Mouse (Mus musculus): ENCODE measurements at regions not wholly inside any gene's neighbourhood (a gene's known extent, or its start where the extent isn't known, plus 50 kb on each side); places are given as distances from the start of the nearest gene placed in this dataset.

- no peak overlapping the region for H3K4me3 ChIP-seq (ENCODE audit: inconsistent target)
- H3K79me2 ChIP-seq (ENCODE audit: inconsistent target) = no peaks in the 10 kb centered on the region
- H3K36me3 ChIP-seq (ENCODE audit: inconsistent target) = no peaks in the 10 kb centered on the region
- WGBS (ENCODE audit: missing documents) = 90% methylated on average over 18 of the region's 18 CpGs
- no peak overlapping the region for H3K27ac ChIP-seq
Observed at GRCm38 (mm10) chr13:44231868-44232715, 447.5 kb downstream of the Cd83 start.

GRCm38 (mm10) chr13:44232716-44233051, 448.1 kb downstream of the Cd83 start:
- WGBS (ENCODE audit: missing documents) = 93% methylated on average over 6 of the region's 6 CpGs
- Histone ChIP-seq H3K27ac (no peak overlapping the region), H3K4me3 (ENCODE audit: inconsistent target) (no peak overlapping the region), H3K79me2 (ENCODE audit: inconsistent target) (no peaks in the 10 kb centered on the region), H3K36me3 (ENCODE audit: inconsistent target) (no peaks in the 10 kb centered on the region)

GRCm38 (mm10) chr13:44234241-44234640, 449.7 kb downstream of the Cd83 start:
- 65% methylated on average over 6 of the region's 6 CpGs for WGBS (ENCODE audit: missing documents)

GRCm38 (mm10) chr13:44235236-44235635, 450.7 kb downstream of the Cd83 start:
- no peak overlapping the region for H3K4me3 ChIP-seq (ENCODE audit: inconsistent target)
- no peaks in the 10 kb centered on the region for H3K36me3 ChIP-seq (ENCODE audit: inconsistent target)
- WGBS (ENCODE audit: missing documents) = 87% methylated on average over 5 of the region's 5 CpGs
- H3K27ac ChIP-seq = no peak overlapping the region
- H3K79me2 ChIP-seq (ENCODE audit: inconsistent target) = no peaks in the 10 kb centered on the region

More at GRCm38 (mm10) chr13:44234241-44234640, 449.7 kb downstream of the Cd83 start:
- Histone ChIP-seq H3K79me2 (ENCODE audit: inconsistent target) (no peaks in the 10 kb centered on the region), H3K4me3 (ENCODE audit: inconsistent target) (no peak overlapping the region), H3K36me3 (ENCODE audit: inconsistent target) (no peaks in the 10 kb centered on the region), H3K27ac (no peak overlapping the region)

GRCm38 (mm10) chr13:44235941-44236340, 451.4 kb downstream of the Cd83 start:
- Histone ChIP-seq H3K4me3 (ENCODE audit: inconsistent target) (no peak overlapping the region), H3K36me3 (ENCODE audit: inconsistent target) (no peaks in the 10 kb centered on the region), H3K27ac (no peak overlapping the region), H3K79me2 (ENCODE audit: inconsistent target) (no peaks in the 10 kb centered on the region)
- WGBS (ENCODE audit: missing documents) = 100% methylated on average over 2 of the region's 2 CpGs

GRCm38 (mm10) chr13:44238308-44238707, 453.7 kb downstream of the Cd83 start:
- 69% methylated on average over 9 of the region's 11 CpGs for WGBS (ENCODE audit: missing documents)
- Histone ChIP-seq H3K4me3 (ENCODE audit: inconsistent target) (no peak overlapping the region), H3K36me3 (ENCODE audit: inconsistent target) (no peaks in the 10 kb centered on the region), H3K79me2 (ENCODE audit: inconsistent target) (no peaks in the 10 kb centered on the region), H3K27ac (no peak overlapping the region)

GRCm38 (mm10) chr13:44243211-44243610, 458.6 kb downstream of the Cd83 start:
- WGBS (ENCODE audit: missing documents) = 92% methylated on average over 6 of the region's 6 CpGs
- no peak overlapping the region for H3K27ac ChIP-seq
- H3K36me3 ChIP-seq (ENCODE audit: inconsistent target) = no peaks in the 10 kb centered on the region
- no peak overlapping the region for H3K4me3 ChIP-seq (ENCODE audit: inconsistent target)
- H3K79me2 ChIP-seq (ENCODE audit: inconsistent target) = no peaks in the 10 kb centered on the region

GRCm38 (mm10) chr13:44246714-44247251, 462.2 kb downstream of the Cd83 start:
- Histone ChIP-seq H3K4me3 (ENCODE audit: inconsistent target) (no peak overlapping the region), H3K36me3 (ENCODE audit: inconsistent target) (no peaks in the 10 kb centered on the region), H3K79me2 (ENCODE audit: inconsistent target) (no peaks in the 10 kb centered on the region), H3K27ac (no peak overlapping the region)
- 36% methylated on average over 6 of the region's 7 CpGs for WGBS (ENCODE audit: missing documents)

GRCm38 (mm10) chr13:44247861-44248260, 463.3 kb downstream of the Cd83 start:
- H3K36me3 ChIP-seq (ENCODE audit: inconsistent target) = no peaks in the 10 kb centered on the region
- WGBS (ENCODE audit: missing documents) = 88% methylated on average over 11 of the region's 11 CpGs
- H3K27ac ChIP-seq = no peak overlapping the region
- H3K4me3 ChIP-seq (ENCODE audit: inconsistent target) = no peak overlapping the region
- no peaks in the 10 kb centered on the region for H3K79me2 ChIP-seq (ENCODE audit: inconsistent target)

- no peaks in the 10 kb centered on the region for H3K36me3 ChIP-seq (ENCODE audit: inconsistent target)
- WGBS (ENCODE audit: missing documents) = 57% methylated on average over 8 of the region's 8 CpGs
- H3K79me2 ChIP-seq (ENCODE audit: inconsistent target) = no peaks in the 10 kb centered on the region
- no peak overlapping the region for H3K4me3 ChIP-seq (ENCODE audit: inconsistent target)
- H3K27ac ChIP-seq = no peak overlapping the region
Observed at GRCm38 (mm10) chr13:44248401-44248800, 463.8 kb downstream of the Cd83 start.

- no peak overlapping the region for H3K27ac ChIP-seq
- no peaks in the 10 kb centered on the region for H3K36me3 ChIP-seq (ENCODE audit: inconsistent target)
- WGBS (ENCODE audit: missing documents) = 83% methylated on average over 2 of the region's 2 CpGs
- H3K79me2 ChIP-seq (ENCODE audit: inconsistent target) = no peaks in the 10 kb centered on the region
- no peak overlapping the region for H3K4me3 ChIP-seq (ENCODE audit: inconsistent target)
Observed at GRCm38 (mm10) chr13:44249119-44249518, 464.5 kb downstream of the Cd83 start.

GRCm38 (mm10) chr13:44250474-44251201, 466.1 kb downstream of the Cd83 start:
- 93% methylated on average over 11 of the region's 11 CpGs for WGBS (ENCODE audit: missing documents)
- Histone ChIP-seq H3K36me3 (ENCODE audit: inconsistent target) (no peaks in the 10 kb centered on the region), H3K27ac (no peak overlapping the region), H3K4me3 (ENCODE audit: inconsistent target) (no peak overlapping the region), H3K79me2 (ENCODE audit: inconsistent target) (no peaks in the 10 kb centered on the region)

GRCm38 (mm10) chr13:44251503-44251902, 466.9 kb downstream of the Cd83 start:
- no peaks in the 10 kb centered on the region for H3K36me3 ChIP-seq (ENCODE audit: inconsistent target)
- H3K4me3 ChIP-seq (ENCODE audit: inconsistent target) = no peak overlapping the region
- H3K79me2 ChIP-seq (ENCODE audit: inconsistent target) = no peaks in the 10 kb centered on the region
- no peak overlapping the region for H3K27ac ChIP-seq
- 100% methylated on average over 1 of the region's 1 CpGs for WGBS (ENCODE audit: missing documents)

- H3K79me2 ChIP-seq (ENCODE audit: inconsistent target) = no peaks in the 10 kb centered on the region
- 96% methylated on average over 3 of the region's 3 CpGs for WGBS (ENCODE audit: missing documents)
- H3K4me3 ChIP-seq (ENCODE audit: inconsistent target) = no peak overlapping the region
- H3K36me3 ChIP-seq (ENCODE audit: inconsistent target) = no peaks in the 10 kb centered on the region
- no peak overlapping the region for H3K27ac ChIP-seq
Observed at GRCm38 (mm10) chr13:44252496-44252895, 467.9 kb downstream of the Cd83 start.

GRCm38 (mm10) chr13:44258422-44258821, 470.9 kb upstream of the Jarid2 start:
- Histone ChIP-seq H3K27ac (no peak overlapping the region), H3K4me3 (ENCODE audit: inconsistent target) (no peak overlapping the region), H3K79me2 (ENCODE audit: inconsistent target) (no peaks in the 10 kb centered on the region), H3K36me3 (ENCODE audit: inconsistent target) (no peaks in the 10 kb centered on the region)
- WGBS (ENCODE audit: missing documents) = 31% methylated on average over 10 of the region's 10 CpGs

All from macrophage (primary cell).